In genomic region chr16:52892467-52893255, GRCm38 (mm10) we compare ENCODE assay signal across 12 mouse cellular contexts.
DNase-seq lines count a peak whose midpoint lies in the region; ATAC-seq and TF ChIP-seq lines count a peak whose summit lies in the region.
"Had no signal": no experiment of that assay in that cellular context is flagged by ENCODE, and none has a peak within 500 bp of the region (broad histone marks: within the 10 kb centered on the region; RNA-seq: fewer than 3 reads in every experiment).

No protein-coding gene starts in this region.

- TF ChIP-seq CTCF in intestine, postnatal 0 days (IDR thresholded peaks at IDR 0.05; ENCODE audit: low read depth): peak; percentile 18; the same call in 1 of the 2 replicates
- TF ChIP-seq CTCF in olfactory bulb, adult 2 months (IDR thresholded peaks at IDR 0.05; ENCODE audit: insufficient read depth, low read depth, low read length): no peak
- TF ChIP-seq CTCF in liver, postnatal 0 days (IDR thresholded peaks at IDR 0.05; ENCODE audit: low read depth): no peak

- no peak for TF ChIP-seq EP300 in liver, postnatal 0 days (IDR thresholded peaks at IDR 0.05; ENCODE audit: low read depth)

- H3K4me2 ChIP-seq in intestine, postnatal 0 days (replicated peaks; ENCODE audit: low read depth): no peak overlapping the region
- H3K4me2 ChIP-seq in liver, postnatal 0 days (ENCODE audit: low read depth, low read length): no peak overlapping the region
- H3K4me2 ChIP-seq: limb, embryonic 12.5 days had no signal

- no peaks in the 10 kb centered on the region for H3K4me1 ChIP-seq in intestine, postnatal 0 days (replicated peaks; ENCODE audit: control insufficient read depth, insufficient read depth, low read length)
- H3K4me1 ChIP-seq in olfactory bulb, adult 2 months (ENCODE audit: control insufficient read depth, insufficient read depth, low read length): peaks cover 3% of the 10 kb centered on the region; the same call in 1 of the 2 replicates
- no peaks in the 10 kb centered on the region for H3K4me1 ChIP-seq in liver, postnatal 0 days (ENCODE audit: insufficient read depth)
- H3K4me1 ChIP-seq: limb, embryonic 12.5 days had no signal

- H3K9ac ChIP-seq in intestine, postnatal 0 days (ENCODE audit: low read depth, low read length): no peak overlapping the region
- H3K9ac ChIP-seq in liver, postnatal 0 days (replicated peaks): no peak overlapping the region
- H3K9ac ChIP-seq: limb, embryonic 12.5 days had no signal

- DNase-seq in layer of hippocampus, adult 11-12 months (ENCODE audit: low spot score): peak; percentile 5
- no peak for DNase-seq in layer of hippocampus, adult 9-10 months (ENCODE audit: low spot score)
- peak; percentile 8 for DNase-seq in embryo, embryonic 9.5 days (ENCODE audit: extremely low spot score)
- no peak for DNase-seq in thymus, postnatal 4 days
- DNase-seq in liver, postnatal 0 days: no peak
- no peak for DNase-seq in gastrocnemius, postnatal 25 days
- DNase-seq: adrenal gland, postnatal 10 days; cerebellum, postnatal 36 days; thymus, adult 2 months had no signal

- H3K36me3 ChIP-seq in intestine, postnatal 0 days (ENCODE audit: control insufficient read depth, insufficient read depth): no peaks in the 10 kb centered on the region
- H3K36me3 ChIP-seq in liver, postnatal 0 days (replicated peaks; ENCODE audit: insufficient read depth, low read length): no peaks in the 10 kb centered on the region
- H3K36me3 ChIP-seq: limb, embryonic 12.5 days had no signal

- no peak overlapping the region for H3K27ac ChIP-seq in intestine, postnatal 0 days (ENCODE audit: low read depth, low read length)
- peak overlapping the region; percentile 33; the same call in 1 of the 2 replicates for H3K27ac ChIP-seq in olfactory bulb, adult 2 months (ENCODE audit: insufficient read depth, low read depth, low read length)
- no peak overlapping the region for H3K27ac ChIP-seq in liver, postnatal 0 days (ENCODE audit: low read depth)
- H3K27ac ChIP-seq: limb, embryonic 12.5 days had no signal

- no peak for TF ChIP-seq POLR2A in olfactory bulb, adult 2 months (IDR thresholded peaks at IDR 0.05; ENCODE audit: insufficient read depth, low read depth, low read length)

- no peak overlapping the region for H3K4me3 ChIP-seq in intestine, postnatal 0 days (ENCODE audit: low read depth, low read length)
- no peak overlapping the region for H3K4me3 ChIP-seq in olfactory bulb, adult 2 months (ENCODE audit: insufficient read depth, low read depth, low read length)
- no peak overlapping the region for H3K4me3 ChIP-seq in liver, postnatal 0 days (ENCODE audit: low read depth, low read length)
- H3K4me3 ChIP-seq: limb, embryonic 12.5 days had no signal

- WGBS in intestine, postnatal 0 days: 80% methylated on average over 14 of the region's 14 CpGs
- 52% methylated on average over 14 of the region's 14 CpGs for WGBS in olfactory bulb, adult 2 months
- 76% methylated on average over 14 of the region's 14 CpGs for WGBS in liver, postnatal 0 days (ENCODE audit: insufficient replicate concordance)

- H3K9me3 ChIP-seq in intestine, postnatal 0 days (ENCODE audit: control insufficient read depth): no peaks in the 10 kb centered on the region
- no peaks in the 10 kb centered on the region for H3K9me3 ChIP-seq in liver, postnatal 0 days (ENCODE audit: low read length)
- H3K9me3 ChIP-seq: limb, embryonic 12.5 days had no signal

- no peak for ATAC-seq in intestine, postnatal 0 days
- ATAC-seq in liver, postnatal 0 days: no peak

- no peaks in the 10 kb centered on the region for H3K27me3 ChIP-seq in intestine, postnatal 0 days (replicated peaks; ENCODE audit: control insufficient read depth, insufficient read depth, low read length)
- no peaks in the 10 kb centered on the region for H3K27me3 ChIP-seq in liver, postnatal 0 days (ENCODE audit: insufficient read depth, low read length)
- H3K27me3 ChIP-seq: limb, embryonic 12.5 days had no signal

Comparison
In these comparisons a context has a peak if more than half of its experiments do, and no peak if none do; other contexts are left out.
1. DNase-seq: peak in layer of hippocampus, adult 11-12 months (single experiment) and embryo, embryonic 9.5 days (single experiment); none in layer of hippocampus, adult 9-10 months (single experiment), thymus, postnatal 4 days (single experiment), liver, postnatal 0 days (single experiment) and gastrocnemius, postnatal 25 days (single experiment).